Mouse (Mus musculus) forebrain, postnatal 0 days (tissue): ENCODE measurements around the gene Celsr1. TPM values are rescaled to one million over a fixed set of nuclear protein-coding genes. Genes with fewer than 3 reads are reported as not detected.
A peak's percentile ranks its signal among the peaks of the same experiment; 100 is the strongest.

ENCODE experiments used
- ATAC-seq: fragments of 200-750 bp; cut with Nextera tagmentation; 2 replicates; pipeline ENCODE4 v1.8.0; 2017; ENCODE audit warnings: mild to moderate bottlenecking, moderate library complexity
- DNase-seq: peaks from one replicate; pipeline ENCODE4 v3.0.0-alpha.2; 2015
- H3K27ac ChIP-seq: fragments of 300-500 bp; sonication (generic); 2 replicates; pipeline ENCODE4 v1.5.1; 2014; ENCODE audit warnings: low read depth, mild to moderate bottlenecking, antibody characterized with exemption, low read length, moderate library complexity, mixed read lengths
- H3K27me3 ChIP-seq: fragments of 300-500 bp; sonication (generic); 2 replicates; pipeline ENCODE4 v1.6.1; 2014; ENCODE audit warnings: mild to moderate bottlenecking, low read length, mixed read lengths; ENCODE audit not compliant: insufficient read depth
- H3K36me3 ChIP-seq: fragments of 300-500 bp; sonication (generic); 2 replicates; pipeline ENCODE4 v1.6.1; 2014; ENCODE audit warnings: mild to moderate bottlenecking, moderate library complexity; ENCODE audit not compliant: insufficient read depth
- H3K4me1 ChIP-seq: fragments of 300-500 bp; sonication (generic); 2 replicates; pipeline ENCODE4 v1.6.1; 2014; ENCODE audit warnings: antibody characterized with exemption; ENCODE audit not compliant: insufficient read depth
- H3K4me2 ChIP-seq: fragments of 300-500 bp; sonication (generic); 2 replicates; pipeline ENCODE4 v1.6.1; 2014; ENCODE audit warnings: low read depth, mild to moderate bottlenecking, moderate library complexity
- H3K4me3 ChIP-seq: fragments of 300-500 bp; sonication (generic); 2 replicates; pipeline ENCODE4 v1.5.1; 2014; ENCODE audit warnings: low read depth, low read length, mixed read lengths
- H3K9ac ChIP-seq: fragments of 300-500 bp; sonication (generic); 2 replicates; pipeline ENCODE4 v1.6.1; 2014; ENCODE audit warnings: mild to moderate bottlenecking
- H3K9me3 ChIP-seq: fragments of 300-500 bp; sonication (generic); 2 replicates; pipeline ENCODE4 v1.6.1; 2016; ENCODE audit warnings: low read length
- CTCF ChIP-seq: sonication (generic); IDR thresholded peaks from 2 replicates; pipeline ENCODE4 v1.5.1; 2016; ENCODE audit warnings: antibody characterized with exemption, control low read depth, low read depth
- WGBS: fragments of 180-500 bp; shearing (Covaris S2); extraction: QIAGEN DNeasy Blood & Tissue Kit; methylation state at CpG from one replicate; pipeline ENCODE4 v1.1.7; 2014; 5-methylcytosine and 5-hydroxymethylcytosine counted together
- polyA plus RNA-seq: library from polyadenylated mRNA; unstranded; fragments of >200 nt; fragmentation: Nextera tagmentation; extraction: Ambion mirVana; gene quantifications from 2 replicates; pipeline ENCODE4 v1.2.1, GENCODE M21; 2015
- total RNA-seq: library from RNA; depleted of rRNA; stranded (reverse); fragments of >200 nt; gene quantifications from 2 replicates; pipeline ENCODE4 v1.2.3, GENCODE M21; 2014

Gene Celsr1
- total and polyA plus RNA-seq, 2 experiments from 2014 or later, result 0.97 to 13.0 TPM

DNA sequence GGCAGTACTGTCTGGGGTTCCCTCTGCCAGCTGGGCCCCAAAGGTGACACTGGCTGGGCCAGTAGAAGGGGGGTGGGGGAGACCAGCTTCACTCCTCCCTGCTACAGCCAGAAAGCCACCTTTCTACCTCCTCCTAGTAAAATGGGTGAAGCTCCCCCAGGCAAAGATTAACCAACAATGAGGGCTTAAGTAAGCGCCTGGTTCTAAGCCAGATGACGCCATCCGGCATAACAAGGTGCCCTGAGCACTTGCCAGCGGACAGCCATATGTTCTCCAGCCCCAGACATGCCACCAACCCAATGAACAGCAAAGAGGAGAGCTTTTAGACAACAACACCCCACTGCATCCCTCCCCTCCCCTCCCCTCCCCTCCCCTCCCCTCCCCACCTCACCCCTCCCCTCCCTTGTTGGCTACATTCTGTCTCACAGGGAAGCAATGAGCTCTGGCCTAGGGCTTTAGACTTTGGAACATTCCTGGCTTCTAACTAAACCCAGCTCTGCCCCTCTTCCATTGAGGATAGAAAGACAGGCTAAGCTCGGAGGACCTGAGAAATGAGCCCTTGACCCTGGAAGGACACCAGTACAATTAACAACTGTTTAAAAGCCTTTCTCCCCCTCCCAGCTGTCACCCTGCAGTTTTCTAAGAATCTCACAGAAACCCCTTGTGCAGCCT lies 42.0 kb downstream of the Celsr1 start:
- DNase-seq, result peak; percentile 74
- Histone ChIP-seq H3K4me3 (no peak overlapping the region), H3K27ac (peak overlapping the region; percentile 50), H3K4me1 (peaks cover 25% of the 10 kb centered on the region), H3K9ac (no peak overlapping the region), H3K4me2 (no peak overlapping the region), H3K9me3 (no peaks in the 10 kb centered on the region), H3K36me3 (no peaks in the 10 kb centered on the region), H3K27me3 (no peaks in the 10 kb centered on the region)
- TF ChIP-seq CTCF, result no peak
- peak; percentile 36; the same call in 1 of the 2 replicates for ATAC-seq
- WGBS, result 33% methylated on average over 5 of the region's 5 CpGs

GRCm38 (mm10) chr15:85990696-85991443 lies 42.7 kb downstream of the Celsr1 start:
- Histone ChIP-seq H3K36me3 (no peaks in the 10 kb centered on the region), H3K9ac (no peak overlapping the region)
- WGBS, result 62% methylated on average over 17 of the region's 17 CpGs

DNA sequence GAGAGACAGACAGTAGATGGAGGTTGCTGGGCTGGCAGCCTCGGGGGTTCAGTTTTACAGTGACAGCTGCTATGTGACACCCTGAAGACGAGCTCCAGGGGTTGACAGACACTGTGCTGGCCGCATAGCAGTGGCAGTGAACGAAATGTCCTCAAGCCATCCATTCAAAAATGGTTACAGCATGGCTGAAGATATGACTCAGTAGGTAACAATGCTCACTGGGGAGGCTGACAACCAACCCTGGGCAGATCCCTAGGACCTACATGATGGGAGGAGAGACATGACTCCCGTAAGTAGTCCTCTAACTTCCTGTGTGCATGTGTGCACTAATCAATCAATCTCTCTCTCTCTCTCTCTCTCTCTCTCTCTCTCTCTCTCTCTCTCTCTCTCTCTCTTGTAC lies 45.7 kb downstream of the Celsr1 start:
- ATAC-seq (no peak), DNase-seq (no peak)
- no peak overlapping the region for H3K27ac ChIP-seq
- no peak for TF ChIP-seq CTCF
- H3K9ac ChIP-seq, result no peak overlapping the region
- 0 out of 2 replicates have a peak, but pooled peaks cover 6% of the 10 kb centered on the region for H3K4me1 ChIP-seq
- no peaks in the 10 kb centered on the region for H3K9me3 ChIP-seq
- no peaks in the 10 kb centered on the region for H3K36me3 ChIP-seq
- no peak overlapping the region for H3K4me3 ChIP-seq
- H3K27me3 ChIP-seq, result no peaks in the 10 kb centered on the region
- no peak overlapping the region for H3K4me2 ChIP-seq
- 63% methylated on average over 5 of the region's 5 CpGs for WGBS

More at GRCm38 (mm10) chr15:85990696-85991443, 42.7 kb downstream of the Celsr1 start:
- Histone ChIP-seq H3K4me3 (no peak overlapping the region), H3K27me3 (no peaks in the 10 kb centered on the region), H3K4me1 (peaks cover 25% of the 10 kb centered on the region), H3K4me2 (no peak overlapping the region), H3K27ac (peak overlapping the region; percentile 42), H3K9me3 (no peaks in the 10 kb centered on the region)
- no peak for TF ChIP-seq CTCF
- DNase-seq, result no peak
- no peak for ATAC-seq

DNA sequence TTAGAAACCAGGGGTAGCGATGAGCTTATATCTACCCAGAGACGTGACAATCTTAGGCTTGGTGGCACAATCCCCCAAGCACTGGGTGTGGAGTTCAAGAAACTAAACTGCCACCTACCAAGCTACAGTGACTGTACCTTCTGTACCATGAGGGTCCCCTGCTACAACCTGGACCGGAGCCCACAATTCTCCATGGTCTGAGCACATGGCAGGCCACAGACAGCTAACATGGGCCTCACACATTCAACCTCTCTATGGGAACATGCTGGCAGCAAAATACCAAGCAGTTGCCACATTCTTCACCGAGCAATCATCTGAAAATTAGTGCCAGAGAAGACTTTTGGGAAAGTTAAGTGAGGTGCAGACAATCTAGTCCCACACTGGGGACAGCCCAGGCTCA lies 47.4 kb downstream of the Celsr1 start:
- no peak overlapping the region for H3K27ac ChIP-seq
- DNase-seq (no peak), ATAC-seq (no peak)
- H3K4me2 ChIP-seq, result no peak overlapping the region
- no peaks in the 10 kb centered on the region for H3K36me3 ChIP-seq
- WGBS, result 76% methylated on average over 4 of the region's 4 CpGs
- H3K4me3 ChIP-seq, result no peak overlapping the region
- H3K9ac ChIP-seq, result no peak overlapping the region
- no peaks in the 10 kb centered on the region for H3K9me3 ChIP-seq
- no peaks in the 10 kb centered on the region for H3K4me1 ChIP-seq
- H3K27me3 ChIP-seq, result no peaks in the 10 kb centered on the region
- no peak for TF ChIP-seq CTCF

DNA sequence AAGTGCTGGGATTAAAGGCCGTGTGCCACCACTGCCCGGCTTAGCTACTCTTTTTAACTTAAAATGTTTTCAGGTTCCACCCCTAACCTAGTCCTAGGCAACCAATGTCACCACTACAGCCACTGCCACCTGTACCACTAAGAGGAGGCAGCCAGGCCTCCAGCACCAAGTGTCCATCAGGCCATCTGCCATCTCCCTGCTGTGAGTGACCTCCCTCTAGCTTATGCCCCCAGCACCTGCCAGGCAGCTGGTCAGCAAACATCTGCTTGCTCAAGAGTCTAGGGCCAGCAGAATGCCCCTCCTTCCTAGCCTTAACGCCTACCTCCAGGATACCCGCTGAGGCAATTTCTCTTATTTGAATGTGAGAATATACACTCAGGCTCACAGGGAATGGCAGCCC lies 48.0 kb downstream of the Celsr1 start:
- WGBS, result 71% methylated on average over 4 of the region's 4 CpGs
- H3K4me1 ChIP-seq, result no peaks in the 10 kb centered on the region

GRCm38 (mm10) chr15:85983131-85983530 lies 50.4 kb downstream of the Celsr1 start:
- ATAC-seq (no peak), DNase-seq (no peak)
- no peak overlapping the region for H3K9ac ChIP-seq
- H3K9me3 ChIP-seq, result no peaks in the 10 kb centered on the region
- no peak for TF ChIP-seq CTCF
- 92% methylated on average over 7 of the region's 7 CpGs for WGBS
- no peak overlapping the region for H3K27ac ChIP-seq
- no peaks in the 10 kb centered on the region for H3K36me3 ChIP-seq
- H3K4me1 ChIP-seq, result no peaks in the 10 kb centered on the region
- H3K4me2 ChIP-seq, result no peak overlapping the region
- H3K4me3 ChIP-seq, result no peak overlapping the region
- H3K27me3 ChIP-seq, result no peaks in the 10 kb centered on the region

More for the DNA sequence above, 48.0 kb downstream of the Celsr1 start:
- H3K4me2 ChIP-seq, result no peak overlapping the region
- no peak overlapping the region for H3K27ac ChIP-seq
- no peaks in the 10 kb centered on the region for H3K27me3 ChIP-seq
- DNase-seq (no peak), ATAC-seq (no peak)
- no peaks in the 10 kb centered on the region for H3K9me3 ChIP-seq
- no peaks in the 10 kb centered on the region for H3K36me3 ChIP-seq
- H3K4me3 ChIP-seq, result no peak overlapping the region
- no peak overlapping the region for H3K9ac ChIP-seq
- TF ChIP-seq CTCF, result no peak

- Histone ChIP-seq H3K9ac (no peak overlapping the region), H3K36me3 (no peaks in the 10 kb centered on the region), H3K27ac (no peak overlapping the region), H3K4me3 (no peak overlapping the region), H3K9me3 (no peaks in the 10 kb centered on the region), H3K27me3 (no peaks in the 10 kb centered on the region), H3K4me2 (no peak overlapping the region), H3K4me1 (no peaks in the 10 kb centered on the region)
- DNase-seq, result no peak
- ATAC-seq, result no peak
- no peak for TF ChIP-seq CTCF
- 82% methylated on average over 3 of the region's 3 CpGs for WGBS
These were observed 51.2 kb downstream of the Celsr1 start for GRCm38 (mm10) chr15:85982416-85982775.
